Mouse (Mus musculus): ENCODE results near the gene Gfer. TPM values are rescaled to one million over a fixed set of nuclear protein-coding genes. Genes with fewer than 3 reads are reported as not detected.
A peak's percentile ranks its signal among the peaks of the same experiment; 100 is the strongest.
"Not testable (repeated sequence)": the region's sequence is repeated elsewhere in the genome, so short reads cannot be mapped to it uniquely, and the experiment has no call there.

Gfer gene
- polyA plus RNA-seq, 1 experiment from 2014 or later, result 59.6 TPM

DNA sequence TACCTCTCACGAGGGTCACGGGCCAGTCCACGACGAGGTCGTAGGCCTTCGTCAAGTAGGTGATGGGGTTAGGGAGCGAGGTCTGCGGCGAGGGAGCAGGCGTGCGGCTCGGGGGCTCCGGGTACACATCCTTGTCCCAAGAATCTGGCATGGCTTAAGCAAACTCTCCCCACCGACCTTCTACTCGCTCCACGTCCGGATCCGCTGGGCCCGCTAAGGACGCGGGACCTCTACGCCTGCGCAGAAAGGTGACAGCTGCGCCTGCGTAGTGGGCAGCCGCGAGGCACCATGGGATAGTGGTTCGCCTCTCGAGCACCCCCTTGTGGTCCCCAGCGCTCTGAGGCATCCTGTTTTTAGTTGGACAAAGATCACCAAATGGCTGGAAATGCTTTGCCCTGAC is 28.2 kb upstream of the Gfer start, which contains the start of gene Ndufb10:
TSS of gene Ndufb10 (minus strand) at position 295 of the 400 bp plus-strand sequence.
- H3K4me2 ChIP-seq, result peak within 1 kb of the TSS; percentile 74
- H3K9me3 ChIP-seq (ENCODE audit: control insufficient read depth, low read length), result no peaks in the 10 kb centered on the region
- H3K9ac ChIP-seq (ENCODE audit: low read length), result peak within 1 kb of the TSS; percentile 74
- H3K4me3 ChIP-seq (ENCODE audit: low read depth, low read length), result peak within 1 kb of the TSS; percentile 50
- H3K4me1 ChIP-seq (ENCODE audit: control insufficient read depth, insufficient read depth, low read length), result peaks cover 15% of the 10 kb centered on the region
- WGBS, result under 1% methylated on average over 30 of the region's 30 CpGs
- peak; percentile 100 for DNase-seq (ENCODE audit: low spot score, missing footprints)
- peak; percentile 81 for ATAC-seq (ENCODE audit: low FRiP score)
- H3K27me3 ChIP-seq (ENCODE audit: control insufficient read depth, insufficient read depth, low read length), result no peaks in the 10 kb centered on the region
- peaks cover 11% of the 10 kb centered on the region for H3K36me3 ChIP-seq (ENCODE audit: control insufficient read depth, insufficient read depth, low read length)
- H3K27ac ChIP-seq (ENCODE audit: low read depth, low read length), result peak within 1 kb of the TSS; percentile 40

DNA sequence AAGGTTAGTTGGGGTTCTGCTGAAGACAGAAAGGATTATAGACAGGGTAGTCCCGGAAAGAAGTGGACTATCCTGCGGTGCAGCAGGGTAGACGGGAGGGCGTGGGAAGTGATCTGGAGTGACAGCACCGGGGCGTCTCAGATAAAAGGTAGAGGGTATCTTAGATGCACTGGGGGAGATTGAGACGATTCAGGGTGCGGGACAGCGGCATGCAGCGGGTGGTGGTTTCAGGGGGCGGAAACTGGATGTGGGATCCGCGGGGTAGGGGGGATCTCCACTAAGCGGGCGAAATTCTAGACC is 27.9 kb upstream of the Gfer start:
- peak overlapping the region; percentile 50 for H3K4me3 ChIP-seq (ENCODE audit: low read depth, low read length)
- WGBS, result 0% methylated on average over 15 of the region's 15 CpGs
- peaks cover 11% of the 10 kb centered on the region for H3K36me3 ChIP-seq (ENCODE audit: control insufficient read depth, insufficient read depth, low read length)
- no peaks in the 10 kb centered on the region for H3K27me3 ChIP-seq (ENCODE audit: control insufficient read depth, insufficient read depth, low read length)
- H3K27ac ChIP-seq (ENCODE audit: low read depth, low read length), result peak overlapping the region; percentile 33
- no peaks in the 10 kb centered on the region for H3K9me3 ChIP-seq (ENCODE audit: control insufficient read depth, low read length)
- ATAC-seq (ENCODE audit: low FRiP score) (no peak), DNase-seq (ENCODE audit: low spot score, missing footprints) (no peak)
- peak overlapping the region; percentile 74 for H3K4me2 ChIP-seq
- peaks cover 15% of the 10 kb centered on the region for H3K4me1 ChIP-seq (ENCODE audit: control insufficient read depth, insufficient read depth, low read length)
- peak overlapping the region; percentile 74 for H3K9ac ChIP-seq (ENCODE audit: low read length)

- Histone ChIP-seq H3K27ac (ENCODE audit: low read depth, low read length) (no peak overlapping the region), H3K9me3 (ENCODE audit: control insufficient read depth, low read length) (no peaks in the 10 kb centered on the region), H3K4me1 (ENCODE audit: control insufficient read depth, insufficient read depth, low read length) (peaks cover 15% of the 10 kb centered on the region), H3K4me2 (peak overlapping the region; percentile 74), H3K27me3 (ENCODE audit: control insufficient read depth, insufficient read depth, low read length) (no peaks in the 10 kb centered on the region), H3K4me3 (ENCODE audit: low read depth, low read length) (peak overlapping the region; percentile 50), H3K36me3 (ENCODE audit: control insufficient read depth, insufficient read depth, low read length) (peaks cover 11% of the 10 kb centered on the region), H3K9ac (ENCODE audit: low read length) (peak overlapping the region; percentile 74)
- DNase-seq (ENCODE audit: low spot score, missing footprints) (peak; percentile 91), ATAC-seq (ENCODE audit: low FRiP score) (no peak)
- 4% methylated on average over 12 of the region's 12 CpGs for WGBS
These were observed 27.3 kb upstream of the Gfer start for GRCm38 (mm10) chr17:24723122-24723880.

DNA sequence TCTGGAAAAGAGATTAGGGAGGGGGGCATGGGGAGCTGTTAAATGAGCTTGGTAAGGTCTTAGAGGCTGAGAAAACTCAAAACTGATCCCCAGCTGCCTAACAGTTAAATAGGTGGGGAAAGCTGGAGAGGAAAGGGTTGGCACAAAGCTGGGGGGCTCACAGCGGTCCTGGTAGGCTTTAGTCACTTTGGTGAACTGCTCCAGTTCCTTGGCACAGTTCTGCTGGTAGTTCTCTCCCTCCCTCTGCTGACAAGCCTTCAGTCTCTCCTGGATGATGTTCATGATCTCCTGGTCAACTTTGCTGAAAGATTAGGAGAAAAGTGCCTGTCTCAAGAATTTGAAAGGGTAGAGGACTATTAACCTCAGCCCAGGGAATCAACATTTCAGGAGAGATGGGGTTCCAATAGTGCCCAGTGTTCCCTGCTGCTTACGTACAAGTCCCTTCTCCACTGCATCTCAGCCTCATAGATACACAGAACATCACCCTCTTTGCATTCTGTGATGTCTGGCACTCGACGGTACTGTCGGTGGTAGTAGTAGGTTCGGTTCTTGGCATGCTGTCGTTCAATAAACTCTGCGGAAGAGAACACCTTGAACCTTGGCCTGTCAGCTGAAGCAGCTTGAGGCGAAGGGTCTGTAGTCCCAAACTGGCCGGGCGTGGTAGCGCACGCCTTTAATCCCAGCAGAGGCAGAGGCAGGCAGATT is 26.4 kb upstream of the Gfer start:
- Histone ChIP-seq H3K36me3 (ENCODE audit: control insufficient read depth, insufficient read depth, low read length) (peaks cover 11% of the 10 kb centered on the region), H3K9me3 (ENCODE audit: control insufficient read depth, low read length) (no peaks in the 10 kb centered on the region), H3K4me1 (ENCODE audit: control insufficient read depth, insufficient read depth, low read length) (peaks cover 15% of the 10 kb centered on the region), H3K27ac (ENCODE audit: low read depth, low read length) (no peak overlapping the region), H3K4me3 (ENCODE audit: low read depth, low read length) (0 out of 2 replicates have a peak overlapping the region, but pooled peaks have one; percentile 3), H3K27me3 (ENCODE audit: control insufficient read depth, insufficient read depth, low read length) (no peaks in the 10 kb centered on the region), H3K4me2 (no peak overlapping the region; the same call in 1 of the 2 replicates), H3K9ac (ENCODE audit: low read length) (no peak overlapping the region; the same call in 1 of the 2 replicates)
- no peak for ATAC-seq (ENCODE audit: low FRiP score)
- WGBS, result 40% methylated on average over 13 of the region's 13 CpGs
- peak; percentile 89 for DNase-seq (ENCODE audit: low spot score, missing footprints)

DNA sequence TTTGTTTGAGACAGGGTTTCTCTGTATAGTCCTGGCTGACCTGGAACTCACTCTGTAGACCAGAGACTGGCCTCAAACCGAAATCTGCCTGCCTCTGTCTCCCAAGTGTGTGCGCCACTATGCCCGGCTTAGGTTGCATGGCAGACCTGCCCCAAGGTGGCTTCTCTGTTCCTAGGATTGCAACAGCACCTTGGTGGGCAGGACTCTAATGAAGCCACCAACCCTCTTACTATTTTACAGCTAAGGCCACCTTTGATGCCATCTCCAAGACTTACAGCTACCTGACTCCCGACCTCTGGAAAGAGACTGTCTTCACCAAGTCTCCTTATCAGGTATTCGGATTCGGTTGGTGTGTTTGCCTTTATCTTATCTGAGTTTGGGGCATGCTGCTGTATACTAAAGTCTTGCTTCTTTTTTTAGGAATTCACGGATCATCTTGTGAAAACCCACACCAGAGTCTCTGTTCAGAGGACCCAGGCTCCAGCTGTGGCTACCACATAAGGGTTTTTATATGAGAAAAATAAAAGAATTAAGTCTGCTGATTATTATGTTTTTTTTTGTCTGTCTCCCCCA is 25.5 kb upstream of the Gfer start:
- not testable (repeated sequence) for H3K27me3 ChIP-seq (ENCODE audit: control insufficient read depth, insufficient read depth, low read length); H3K27ac ChIP-seq (ENCODE audit: low read depth, low read length); ATAC-seq (ENCODE audit: low FRiP score); H3K9me3 ChIP-seq (ENCODE audit: control insufficient read depth, low read length)
- Histone ChIP-seq H3K4me1 (ENCODE audit: control insufficient read depth, insufficient read depth, low read length) (peaks cover 15% of the 10 kb centered on the region), H3K4me2 (peak overlapping the region; percentile 88), H3K36me3 (ENCODE audit: control insufficient read depth, insufficient read depth, low read length) (peaks cover 11% of the 10 kb centered on the region), H3K9ac (ENCODE audit: low read length) (peak overlapping the region; percentile 47), H3K4me3 (ENCODE audit: low read depth, low read length) (peak overlapping the region; percentile 88)
- 76% methylated on average over 7 of the region's 7 CpGs for WGBS
- DNase-seq (ENCODE audit: low spot score, missing footprints), result peak; percentile 83

DNA sequence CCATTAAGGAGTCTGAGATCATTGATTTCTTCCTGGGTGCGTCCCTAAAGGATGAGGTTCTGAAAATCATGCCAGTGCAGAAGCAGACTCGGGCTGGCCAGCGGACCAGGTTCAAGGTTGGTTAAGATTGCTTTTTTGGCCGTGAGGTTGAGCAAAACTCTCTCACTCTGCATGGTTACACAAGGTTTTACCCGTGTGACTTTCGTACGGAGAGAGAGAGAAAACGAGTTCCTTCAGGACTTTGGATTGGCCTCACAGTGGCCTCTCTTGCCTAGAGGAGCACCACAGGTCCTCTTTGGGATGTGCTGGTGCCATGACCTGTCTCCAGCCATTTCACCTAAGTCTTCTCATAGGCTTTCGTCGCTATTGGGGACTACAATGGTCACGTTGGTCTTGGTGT is 24.7 kb upstream of the Gfer start:
- Histone ChIP-seq H3K36me3 (ENCODE audit: control insufficient read depth, insufficient read depth, low read length) (peaks cover 11% of the 10 kb centered on the region), H3K4me2 (peak overlapping the region; percentile 88), H3K4me3 (ENCODE audit: low read depth, low read length) (peak overlapping the region; percentile 88), H3K4me1 (ENCODE audit: control insufficient read depth, insufficient read depth, low read length) (peaks cover 15% of the 10 kb centered on the region), H3K9ac (ENCODE audit: low read length) (peak overlapping the region; percentile 82)
- WGBS, result 2% methylated on average over 11 of the region's 11 CpGs
- DNase-seq (ENCODE audit: low spot score, missing footprints), result peak; percentile 86
- not testable (repeated sequence) for ATAC-seq (ENCODE audit: low FRiP score); H3K27me3 ChIP-seq (ENCODE audit: control insufficient read depth, insufficient read depth, low read length); H3K9me3 ChIP-seq (ENCODE audit: control insufficient read depth, low read length); H3K27ac ChIP-seq (ENCODE audit: low read depth, low read length)

DNA sequence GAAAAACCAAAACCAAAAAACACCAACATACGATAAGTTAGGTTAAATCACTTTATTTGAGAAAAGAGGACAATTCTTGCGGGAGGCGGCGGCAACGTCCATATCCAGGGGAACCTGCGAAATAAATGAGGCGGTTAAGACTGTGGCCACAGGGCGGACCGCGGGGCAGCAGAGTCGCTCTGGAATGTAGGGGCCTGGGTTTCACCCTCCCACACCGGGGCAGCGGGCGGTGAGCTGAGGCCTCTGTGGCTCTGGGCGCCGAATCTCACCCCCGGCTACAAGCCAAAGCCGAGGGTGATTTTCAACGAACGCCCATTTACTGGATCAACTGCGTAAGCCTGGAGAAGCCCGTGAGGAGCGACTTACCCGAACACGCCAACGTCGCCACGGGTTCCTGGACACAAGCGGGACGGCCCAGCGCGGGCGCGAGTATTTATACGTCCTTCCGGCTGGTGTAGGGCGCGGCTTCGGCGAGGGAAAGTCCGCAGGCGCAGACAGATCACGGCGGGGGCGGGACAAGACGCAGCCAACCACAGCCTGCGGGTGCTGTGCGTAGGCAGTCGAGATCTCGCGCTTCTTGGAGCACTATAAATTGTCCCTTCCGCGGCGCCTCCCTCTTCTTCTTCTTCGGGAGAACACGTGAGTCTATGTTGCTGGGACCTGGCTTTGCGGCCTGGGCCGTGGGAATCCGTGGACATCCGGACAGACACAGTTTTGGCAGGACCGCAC is 23.7 kb upstream of the Gfer start:
- H3K4me2 ChIP-seq, result peak overlapping the region; percentile 88
- peak overlapping the region; percentile 58 for H3K27ac ChIP-seq (ENCODE audit: low read depth, low read length)
- ATAC-seq (ENCODE audit: low FRiP score) (peak; percentile 98), DNase-seq (ENCODE audit: low spot score, missing footprints) (peak; percentile 99)
- under 1% methylated on average over 61 of the region's 61 CpGs for WGBS
- H3K4me1 ChIP-seq (ENCODE audit: control insufficient read depth, insufficient read depth, low read length), result peaks cover 15% of the 10 kb centered on the region
- H3K36me3 ChIP-seq (ENCODE audit: control insufficient read depth, insufficient read depth, low read length), result peaks cover 11% of the 10 kb centered on the region
- no peaks in the 10 kb centered on the region for H3K9me3 ChIP-seq (ENCODE audit: control insufficient read depth, low read length)
- H3K4me3 ChIP-seq (ENCODE audit: low read depth, low read length), result peak overlapping the region; percentile 88
- H3K27me3 ChIP-seq (ENCODE audit: control insufficient read depth, insufficient read depth, low read length), result no peaks in the 10 kb centered on the region
- peak overlapping the region; percentile 93 for H3K9ac ChIP-seq (ENCODE audit: low read length)

DNA sequence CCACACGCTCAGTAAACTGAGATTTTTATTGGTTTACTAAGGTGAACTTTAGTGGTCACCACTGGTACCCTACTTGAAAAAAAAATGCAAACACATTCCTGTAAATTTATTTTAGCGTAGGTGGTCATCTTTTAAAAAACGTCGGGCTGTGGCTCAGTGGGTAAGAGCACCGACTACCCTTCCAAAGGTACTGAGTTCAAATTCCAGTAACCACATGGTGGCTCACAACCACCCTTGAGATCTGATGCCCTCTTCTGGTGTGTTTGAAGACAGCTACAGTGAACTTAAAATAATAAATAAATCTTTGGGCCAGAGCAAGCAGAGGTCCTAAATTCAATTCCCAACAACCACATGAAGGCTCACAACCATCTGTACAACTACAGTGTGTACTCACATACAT is 23.0 kb upstream of the Gfer start:
- Histone ChIP-seq H3K36me3 (ENCODE audit: control insufficient read depth, insufficient read depth, low read length) (peaks cover 11% of the 10 kb centered on the region), H3K9ac (ENCODE audit: low read length) (peak overlapping the region; percentile 93), H3K4me3 (ENCODE audit: low read depth, low read length) (peak overlapping the region; percentile 88), H3K4me2 (peak overlapping the region; percentile 55), H3K4me1 (ENCODE audit: control insufficient read depth, insufficient read depth, low read length) (peaks cover 15% of the 10 kb centered on the region)
- not testable (repeated sequence) for DNase-seq (ENCODE audit: low spot score, missing footprints); H3K27me3 ChIP-seq (ENCODE audit: control insufficient read depth, insufficient read depth, low read length); ATAC-seq (ENCODE audit: low FRiP score); H3K9me3 ChIP-seq (ENCODE audit: control insufficient read depth, low read length); H3K27ac ChIP-seq (ENCODE audit: low read depth, low read length)
- WGBS, result 66% methylated on average over 5 of the region's 5 CpGs
